Mouse (Mus musculus): ENCODE measurements around the gene Otub1. TPM values are rescaled to one million over a fixed set of nuclear protein-coding genes. Genes with fewer than 3 reads are reported as not detected.

Gene Otub1
- polyA plus RNA-seq, 2 experiments: 34.7 to 50.5 TPM

DNA sequence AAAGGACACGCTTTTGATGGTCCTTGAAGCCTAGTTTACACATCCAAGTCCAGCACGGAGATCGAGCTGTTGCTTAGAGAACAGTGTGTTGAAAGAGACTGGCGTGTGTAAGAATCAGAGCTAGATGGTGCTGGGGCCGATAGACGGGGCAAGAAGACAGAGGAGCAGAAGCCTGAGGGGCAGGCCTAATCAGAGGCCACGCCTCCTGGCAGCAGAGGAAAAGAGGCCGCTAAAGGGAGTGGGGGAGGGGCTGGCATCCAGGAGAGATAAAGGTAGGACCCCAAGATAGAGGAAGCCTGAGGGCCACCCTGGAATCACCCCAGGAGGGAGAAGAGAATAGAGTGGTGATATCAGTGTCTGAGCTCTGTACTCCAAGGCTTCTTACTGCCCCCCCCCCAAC lies 34.7 kb downstream of the Otub1 start:
- H3K36me3 ChIP-seq (replicated peaks; ENCODE audit: control insufficient read depth, insufficient read depth, low read depth): no peaks in the 10 kb centered on the region
- peaks cover 19% of the 10 kb centered on the region for H3K27me3 ChIP-seq (ENCODE audit: control insufficient read depth, insufficient read depth, low read length)
- H3K4me1 ChIP-seq (replicated peaks; ENCODE audit: control insufficient read depth in 2 of 2, insufficient read depth in 2 of 2, low read length in 1 of 2): peaks cover 0 to 9% of the 10 kb centered on the region in 2 experiments; a peak in 2 of 4 replicates
- whole genome bisulfite sequencing (ENCODE audit: insufficient replicate concordance): 15% methylated on average over 8 of the region's 8 CpGs
- DNase-seq (ENCODE audit: low read depth in 3 of 3, low spot score in 3 of 3): no peak
- no peak overlapping the region for H3K9ac ChIP-seq (replicated peaks)
- no peak overlapping the region for H3K4me3 ChIP-seq (ENCODE audit: insufficient read depth in 1 of 2, low read depth in 2 of 2, low read length in 2 of 2)
- TF ChIP-seq CTCF (IDR thresholded peaks at IDR 0.05; ENCODE audit: low read depth) (no peak), EP300 (IDR thresholded peaks at IDR 0.05; ENCODE audit: low read depth) (no peak)
- H3K27ac ChIP-seq: no peak overlapping the region
- no peak overlapping the region for H3K4me2 ChIP-seq (ENCODE audit: low read depth)
- no peaks in the 10 kb centered on the region for H3K9me3 ChIP-seq (ENCODE audit: control insufficient read depth, low read length)
- no peak for ATAC-seq (ENCODE audit: insufficient read depth)

DNA sequence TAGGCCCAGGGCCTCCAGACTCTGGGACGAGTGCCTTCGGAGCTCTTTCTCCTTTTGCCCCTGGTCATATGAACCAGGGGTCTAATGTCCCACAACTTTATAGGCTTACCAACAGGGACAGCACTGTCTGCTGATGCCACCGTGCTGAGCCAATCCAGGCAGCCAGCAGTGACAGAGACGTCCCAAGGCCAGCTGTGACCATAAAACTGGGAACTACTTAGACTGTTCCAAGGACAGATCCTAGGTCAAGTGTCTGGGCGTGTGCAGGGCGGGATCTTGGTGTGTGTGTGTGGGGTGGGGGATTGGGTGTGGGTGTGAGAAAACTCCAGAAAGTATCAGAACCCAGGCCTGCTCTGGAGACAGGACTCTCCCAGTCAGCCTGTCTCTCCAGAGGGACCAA lies 35.2 kb downstream of the Otub1 start:
- WGBS (ENCODE audit: insufficient replicate concordance): 64% methylated on average over 6 of the region's 6 CpGs
- Histone ChIP-seq H3K9me3 (ENCODE audit: control insufficient read depth, low read length) (no peaks in the 10 kb centered on the region), H3K27ac (no peak overlapping the region), H3K27me3 (ENCODE audit: control insufficient read depth, insufficient read depth, low read length) (peaks cover 24% of the 10 kb centered on the region), H3K4me1 (replicated peaks; ENCODE audit: control insufficient read depth in 2 of 2, insufficient read depth in 2 of 2, low read length in 1 of 2) (peaks cover 0 to 9% of the 10 kb centered on the region in 2 experiments; a peak in 2 of 4 replicates), H3K4me2 (ENCODE audit: low read depth) (no peak overlapping the region), H3K36me3 (replicated peaks; ENCODE audit: control insufficient read depth, insufficient read depth, low read depth) (no peaks in the 10 kb centered on the region), H3K9ac (replicated peaks) (no peak overlapping the region), H3K4me3 (ENCODE audit: insufficient read depth in 1 of 2, low read depth in 2 of 2, low read length in 2 of 2) (no peak overlapping the region)
- no peak for DNase-seq (ENCODE audit: low read depth in 3 of 3, low spot score in 3 of 3)
- TF ChIP-seq CTCF (IDR thresholded peaks at IDR 0.05; ENCODE audit: low read depth): no peak
- no peak for TF ChIP-seq EP300 (IDR thresholded peaks at IDR 0.05; ENCODE audit: low read depth)
- no peak for ATAC-seq (ENCODE audit: insufficient read depth)

DNA sequence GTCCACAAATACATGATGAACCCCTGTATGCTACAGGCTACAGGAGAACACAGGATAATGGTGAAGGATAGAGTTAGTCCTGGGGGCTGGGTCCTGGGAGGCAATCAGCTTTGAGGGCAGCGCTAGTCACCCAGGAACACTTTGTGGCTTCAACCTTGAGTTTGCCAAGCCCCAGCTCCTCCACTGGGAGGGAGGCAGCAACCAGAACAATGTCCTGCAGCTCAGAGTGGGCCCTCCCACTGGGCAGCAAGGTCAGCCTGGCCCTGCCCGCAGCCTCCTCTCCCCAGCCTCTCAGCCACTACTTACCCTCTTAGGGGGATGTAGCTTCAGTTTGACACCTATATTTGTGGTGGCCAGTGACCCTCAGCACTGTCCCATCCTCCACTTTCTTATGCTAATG lies 37.7 kb downstream of the Otub1 start:
- H3K9me3 ChIP-seq (ENCODE audit: control insufficient read depth, low read length): no peaks in the 10 kb centered on the region
- peaks cover 49% of the 10 kb centered on the region for H3K27me3 ChIP-seq (ENCODE audit: control insufficient read depth, insufficient read depth, low read length)
- DNase-seq (ENCODE audit: low read depth in 3 of 3, low spot score in 3 of 3): no peak
- H3K9ac ChIP-seq (replicated peaks): no peak overlapping the region
- H3K4me2 ChIP-seq (ENCODE audit: low read depth): no peak overlapping the region
- no peak overlapping the region for H3K4me3 ChIP-seq (ENCODE audit: insufficient read depth in 1 of 2, low read depth in 2 of 2, low read length in 2 of 2)
- no peaks in the 10 kb centered on the region for H3K36me3 ChIP-seq (replicated peaks; ENCODE audit: control insufficient read depth, insufficient read depth, low read depth)
- ATAC-seq (ENCODE audit: insufficient read depth): no peak
- WGBS (ENCODE audit: insufficient replicate concordance): 42% methylated on average over 2 of the region's 2 CpGs
- no peak overlapping the region for H3K27ac ChIP-seq
- TF ChIP-seq CTCF (IDR thresholded peaks at IDR 0.05; ENCODE audit: low read depth) (no peak), EP300 (IDR thresholded peaks at IDR 0.05; ENCODE audit: low read depth) (no peak)
- peaks cover 0 to 9% of the 10 kb centered on the region in 2 experiments; a peak in 2 of 4 replicates for H3K4me1 ChIP-seq (replicated peaks; ENCODE audit: control insufficient read depth in 2 of 2, insufficient read depth in 2 of 2, low read length in 1 of 2)

DNA sequence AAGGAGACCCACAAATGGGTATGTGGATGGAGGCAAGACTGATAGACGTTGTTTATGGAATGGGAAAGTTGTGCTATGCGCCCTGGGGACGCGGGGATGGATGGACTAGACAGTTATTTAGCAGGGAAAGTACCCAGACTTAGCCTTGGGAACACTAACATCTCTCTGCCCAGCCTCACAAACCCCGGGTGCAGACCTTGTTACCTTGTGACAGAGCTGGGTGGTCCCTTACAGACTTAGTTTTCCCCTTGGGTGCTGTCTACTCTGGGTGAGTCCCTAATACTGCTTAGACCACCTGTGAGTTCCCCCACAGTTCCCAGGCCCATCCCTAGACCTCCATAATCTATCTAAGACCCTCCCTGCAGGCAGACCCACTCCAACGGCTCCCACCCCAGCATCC lies 39.3 kb downstream of the Otub1 start:
- H3K36me3 ChIP-seq (replicated peaks; ENCODE audit: control insufficient read depth, insufficient read depth, low read depth): no peaks in the 10 kb centered on the region
- ATAC-seq (ENCODE audit: insufficient read depth) (no peak), DNase-seq (ENCODE audit: low read depth in 3 of 3, low spot score in 3 of 3) (no peak)
- H3K4me3 ChIP-seq (ENCODE audit: insufficient read depth in 1 of 2, low read depth in 2 of 2, low read length in 2 of 2): no peak overlapping the region
- no peaks in the 10 kb centered on the region for H3K9me3 ChIP-seq (ENCODE audit: control insufficient read depth, low read length)
- H3K4me2 ChIP-seq (ENCODE audit: low read depth): no peak overlapping the region
- no peak overlapping the region for H3K27ac ChIP-seq
- TF ChIP-seq CTCF (IDR thresholded peaks at IDR 0.05; ENCODE audit: low read depth): no peak
- no peak for TF ChIP-seq EP300 (IDR thresholded peaks at IDR 0.05; ENCODE audit: low read depth)
- no peak overlapping the region for H3K9ac ChIP-seq (replicated peaks)
- 14% methylated on average over 6 of the region's 6 CpGs for WGBS (ENCODE audit: insufficient replicate concordance)
- peaks cover 56% of the 10 kb centered on the region for H3K27me3 ChIP-seq (ENCODE audit: control insufficient read depth, insufficient read depth, low read length)
- H3K4me1 ChIP-seq (replicated peaks; ENCODE audit: control insufficient read depth in 2 of 2, insufficient read depth in 2 of 2, low read length in 1 of 2): peaks cover 0 to 7% of the 10 kb centered on the region in 2 experiments; a peak in 2 of 4 replicates

DNA sequence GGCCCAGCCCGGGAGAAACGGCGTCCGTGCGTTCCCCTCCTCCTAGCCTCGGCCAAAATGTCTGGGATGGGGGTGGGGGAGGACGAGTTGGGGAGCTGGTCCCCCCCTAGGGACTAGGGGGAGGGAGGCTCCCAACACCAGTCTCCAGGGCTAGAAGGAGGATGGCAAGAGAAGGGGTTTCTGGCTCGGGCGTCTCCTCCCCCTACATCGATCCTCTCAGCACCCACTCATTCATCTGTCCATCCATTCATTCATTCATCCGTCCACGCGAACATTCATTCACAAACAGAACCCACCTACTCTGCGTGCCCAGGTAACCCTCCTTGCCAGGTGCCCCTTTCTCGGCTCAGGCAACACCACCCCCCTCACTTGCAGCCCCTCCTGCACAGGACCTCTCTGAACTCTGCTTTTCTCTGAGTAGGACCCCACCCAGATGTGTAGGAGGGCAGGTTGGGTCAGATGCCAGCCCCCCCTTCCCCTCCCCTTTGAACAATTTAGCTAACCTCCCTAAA lies 39.9 kb downstream of the Otub1 start:
- Histone ChIP-seq H3K9me3 (ENCODE audit: control insufficient read depth, low read length) (no peaks in the 10 kb centered on the region), H3K9ac (replicated peaks) (no peak overlapping the region), H3K4me1 (replicated peaks; ENCODE audit: control insufficient read depth in 2 of 2, insufficient read depth in 2 of 2, low read length in 1 of 2) (peaks cover 0 to 3% of the 10 kb centered on the region in 2 experiments; a peak in 2 of 4 replicates), H3K36me3 (replicated peaks; ENCODE audit: control insufficient read depth, insufficient read depth, low read depth) (no peaks in the 10 kb centered on the region), H3K27me3 (ENCODE audit: control insufficient read depth, insufficient read depth, low read length) (peaks cover 56% of the 10 kb centered on the region), H3K27ac (no peak overlapping the region), H3K4me3 (ENCODE audit: insufficient read depth in 1 of 2, low read depth in 2 of 2, low read length in 2 of 2) (peak overlapping the region in 1 of 2 experiments; percentile 51; a peak in 2 of 4 replicates), H3K4me2 (ENCODE audit: low read depth) (peak overlapping the region; percentile 59)
- no peak for ATAC-seq (ENCODE audit: insufficient read depth)
- 6% methylated on average over 13 of the region's 15 CpGs for WGBS (ENCODE audit: insufficient replicate concordance)
- TF ChIP-seq CTCF (IDR thresholded peaks at IDR 0.05; ENCODE audit: low read depth) (no peak), EP300 (IDR thresholded peaks at IDR 0.05; ENCODE audit: low read depth) (no peak)
- no peak for DNase-seq (ENCODE audit: low read depth in 3 of 3, low spot score in 3 of 3)

All from liver, embryonic 14.5 days (tissue).